Mouse (Mus musculus): ENCODE data around the gene Bves. TPM values are rescaled to one million over a fixed set of nuclear protein-coding genes. Genes with fewer than 3 reads are reported as not detected.
"Not testable (repeated sequence)": the region's sequence is repeated elsewhere in the genome, so short reads cannot be mapped to it uniquely, and the experiment has no call there.

Gene Bves
- polyA plus RNA-seq, 1 experiment: 1.2 TPM

GRCm38 (mm10) chr10:45345217-45345616 is 9.6 kb downstream of the Bves start:
- no peak for DNase-seq (ENCODE audit: extremely low spot score in 1 of 2, low spot score in 1 of 2)

GRCm38 (mm10) chr10:45348143-45348542 is 12.6 kb downstream of the Bves start:
- not testable (repeated sequence) for DNase-seq (ENCODE audit: extremely low spot score in 1 of 2, low spot score in 1 of 2)

GRCm38 (mm10) chr10:45356091-45356490 is 20.5 kb downstream of the Bves start:
- no peak for DNase-seq (ENCODE audit: extremely low spot score in 1 of 2, low spot score in 1 of 2)

GRCm38 (mm10) chr10:45363396-45363795 is 27.8 kb downstream of the Bves start:
- no peak for DNase-seq (ENCODE audit: extremely low spot score in 1 of 2, low spot score in 1 of 2)

- no peak for DNase-seq (ENCODE audit: extremely low spot score in 1 of 2, low spot score in 1 of 2)
Measured at GRCm38 (mm10) chr10:45366987-45367705, 31.6 kb downstream of the Bves start.

- no peak for DNase-seq (ENCODE audit: extremely low spot score in 1 of 2, low spot score in 1 of 2)
Measured at GRCm38 (mm10) chr10:45369639-45370038, 34.1 kb downstream of the Bves start.

- no peak for DNase-seq (ENCODE audit: extremely low spot score in 1 of 2, low spot score in 1 of 2)
Measured at GRCm38 (mm10) chr10:45370545-45370944, 35.0 kb downstream of the Bves start.

GRCm38 (mm10) chr10:45372994-45373692 is 37.6 kb downstream of the Bves start:
- DNase-seq (ENCODE audit: extremely low spot score in 1 of 2, low spot score in 1 of 2): peak; percentile 41 to 90

DNA sequence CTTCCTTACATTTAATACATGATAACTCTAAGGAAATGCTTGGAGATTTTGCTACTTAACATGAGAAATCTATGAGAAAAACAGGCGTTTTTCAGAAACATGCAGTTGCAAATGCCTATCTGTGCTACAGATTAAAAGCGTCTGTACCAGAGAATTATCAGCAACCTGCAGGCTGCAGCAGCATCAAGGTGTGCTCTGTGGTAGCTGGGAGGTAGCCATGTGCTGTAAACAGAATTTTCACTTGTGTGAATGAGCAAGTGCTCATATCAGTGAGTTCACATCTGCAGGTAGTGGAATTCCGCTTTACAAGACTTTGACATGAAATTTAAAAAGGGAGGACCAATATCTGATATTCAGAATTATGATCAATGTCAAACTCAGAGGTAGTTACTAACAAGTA is 42.7 kb downstream of the Bves start:
- DNase-seq (ENCODE audit: extremely low spot score in 1 of 2, low spot score in 1 of 2): no peak

- peak in 1 of 2 experiments; percentile 54 for DNase-seq (ENCODE audit: extremely low spot score in 1 of 2, low spot score in 1 of 2)
Measured at GRCm38 (mm10) chr10:45381937-45382636, 46.5 kb downstream of the Bves start.

DNA sequence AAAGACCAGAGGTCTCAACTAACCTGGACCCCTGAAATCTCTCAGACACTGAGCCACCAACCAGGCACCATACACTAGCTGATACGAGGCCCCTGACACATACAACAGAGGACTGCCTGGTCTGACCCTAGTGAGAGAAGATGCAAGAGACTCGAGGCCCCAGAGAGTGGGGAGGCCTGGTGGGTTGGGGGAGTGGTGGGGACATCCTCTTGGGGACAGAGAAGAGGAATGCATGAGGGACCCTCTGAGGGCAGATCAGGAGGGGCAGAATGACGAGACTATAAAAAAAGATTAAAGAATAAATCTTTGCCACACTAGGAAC is 47.0 kb downstream of the Bves start:
- no peak for DNase-seq (ENCODE audit: extremely low spot score in 1 of 2, low spot score in 1 of 2)

- DNase-seq (ENCODE audit: extremely low spot score in 1 of 2, low spot score in 1 of 2): no peak
Measured at GRCm38 (mm10) chr10:45398211-45398610, 62.6 kb downstream of the Bves start.

- DNase-seq (ENCODE audit: extremely low spot score in 1 of 2, low spot score in 1 of 2): no peak
Measured at GRCm38 (mm10) chr10:45399702-45400243, 64.2 kb downstream of the Bves start.

GRCm38 (mm10) chr10:45410624-45411341 is 75.2 kb downstream of the Bves start:
- DNase-seq (ENCODE audit: extremely low spot score in 1 of 2, low spot score in 1 of 2): no peak

- DNase-seq (ENCODE audit: extremely low spot score in 1 of 2, low spot score in 1 of 2): no peak
Measured at GRCm38 (mm10) chr10:45411741-45412140, 76.2 kb downstream of the Bves start.

GRCm38 (mm10) chr10:45412144-45412543 is 76.6 kb downstream of the Bves start:
- no peak for DNase-seq (ENCODE audit: extremely low spot score in 1 of 2, low spot score in 1 of 2)

Other genes starting within 250 kb of the Bves start
- gene Popdc3, start 157.7 kb upstream of the Bves start, polyA plus RNA-seq (2012; rRNA removed): 0.22 and 0.59 TPM in 2 replicates
- 4.5 and 5.2 TPM in 2 replicates for gene Lin28b, start 150.6 kb downstream of the Bves start, polyA plus RNA-seq (2012; rRNA removed)
- gene Hace1, start 242.1 kb downstream of the Bves start, polyA plus RNA-seq (2012; rRNA removed): 45.8 and 52.5 TPM in 2 replicates